In the genomic region with DNA sequence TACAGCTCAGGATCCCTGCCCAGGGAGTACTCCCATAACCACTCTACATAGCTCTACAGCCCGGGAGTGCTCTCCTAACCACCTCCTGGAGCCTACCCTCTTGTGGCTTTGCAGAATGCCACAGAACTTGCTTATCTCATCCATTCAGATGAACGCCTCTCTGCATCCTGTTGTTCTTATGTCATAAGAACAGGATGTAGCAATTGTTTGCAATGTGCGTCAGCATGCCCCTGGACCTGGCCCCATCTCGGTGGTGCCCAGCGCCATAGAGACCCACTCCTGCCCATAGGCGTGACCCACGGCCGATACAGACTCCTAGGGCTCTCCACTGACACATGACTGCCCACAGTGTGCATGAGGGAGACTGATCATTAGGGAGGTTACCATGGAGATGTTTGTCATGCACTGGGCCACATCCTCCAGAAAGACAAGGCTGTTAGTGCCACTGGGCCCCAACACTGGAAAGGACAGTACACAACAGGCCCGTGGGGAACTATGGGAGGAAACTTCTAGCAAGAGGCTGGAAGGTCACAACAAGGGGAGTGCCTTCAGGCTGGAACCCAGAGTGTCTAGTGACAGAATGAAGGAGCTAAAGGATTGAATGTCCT, we compare ENCODE assay signal across 9 mouse cellular contexts. TPM values are rescaled to one million over a fixed set of nuclear protein-coding genes. Genes with fewer than 3 reads are reported as not detected.
DNase-seq lines count a peak whose midpoint lies in the region; ATAC-seq lines count a peak whose summit lies in the region.
"Had no signal": no experiment of that assay in that cellular context is flagged by ENCODE, and none has a peak within 500 bp of the region (broad histone marks: within the 10 kb centered on the region; RNA-seq: fewer than 3 reads in every experiment).

No protein-coding gene starts in this region.

- H3K36me3 ChIP-seq in midbrain, embryonic 16.5 days (ENCODE audit: control insufficient read depth, insufficient read depth, low read length) = no peaks in the 10 kb centered on the region
- H3K36me3 ChIP-seq: neural tube, embryonic 12.5 days had no signal

- no peaks in the 10 kb centered on the region for H3K9me3 ChIP-seq in midbrain, embryonic 16.5 days (replicated peaks; ENCODE audit: control insufficient read depth, low read length, poor library complexity, severe bottlenecking)
- H3K9me3 ChIP-seq: neural tube, embryonic 12.5 days had no signal

- H3K4me1 ChIP-seq in midbrain, embryonic 16.5 days (ENCODE audit: control insufficient read depth, insufficient read depth, low read length) = no peaks in the 10 kb centered on the region

- no peak overlapping the region for H3K4me2 ChIP-seq in midbrain, embryonic 16.5 days (ENCODE audit: low read length)
- H3K4me2 ChIP-seq: neural tube, embryonic 12.5 days had no signal

- H3K9ac ChIP-seq in midbrain, embryonic 16.5 days (ENCODE audit: low read depth, low read length) = no peak overlapping the region
- H3K9ac ChIP-seq: neural tube, embryonic 12.5 days had no signal

- DNase-seq in thymus, postnatal 0 days (ENCODE audit: low spot score) = peak; percentile 53
- no peak for DNase-seq in thymus, adult 18-20 months
- DNase-seq in kidney, postnatal 14 days = peak; percentile 46
- DNase-seq in gastrocnemius, adult 18-20 months (ENCODE audit: low spot score) = no peak
- DNase-seq in left cerebral cortex, postnatal 25 days (ENCODE audit: low spot score in 2 of 2) = no peak
- no peak for DNase-seq in cerebellum, postnatal 25 days

- H3K4me3 ChIP-seq in midbrain, embryonic 16.5 days (ENCODE audit: low read depth, low read length) = no peak overlapping the region
- H3K4me3 ChIP-seq: neural tube, embryonic 12.5 days had no signal

- peak; percentile 76 for ATAC-seq in granulocyte monocyte progenitor cell, adult 5-6 weeks (replicated peaks; ENCODE audit: poor library complexity, severe bottlenecking)
- no peak for ATAC-seq in midbrain, embryonic 16.5 days

- H3K27ac ChIP-seq in midbrain, embryonic 16.5 days (ENCODE audit: low read length) = 0 out of 2 replicates have a peak overlapping the region, but pooled peaks have one; percentile 26
- H3K27ac ChIP-seq: neural tube, embryonic 12.5 days had no signal

- intact Hi-C loops in left cerebral cortex, postnatal 25 days (cut with DNase I) = no loop called here

- H3K27me3 ChIP-seq in midbrain, embryonic 16.5 days (ENCODE audit: control insufficient read depth, insufficient read depth, low read depth, low read length) = no peaks in the 10 kb centered on the region
- H3K27me3 ChIP-seq: neural tube, embryonic 12.5 days had no signal

- WGBS in midbrain, embryonic 16.5 days = 58% methylated on average over 9 of the region's 9 CpGs

RNA-seq across cellular contexts. Expression of a gene that starts 16.3 kb away (rescaled TPM):
- 0.27 and 0.39 TPM in 2 replicates for polyA plus RNA-seq in thymus, postnatal 0 days (2015; fragmentation: Nextera tagmentation; extraction: Ambion mirVana)
- total RNA-seq in granulocyte monocyte progenitor cell, adult 5-6 weeks (2014; fragmentation: Nextera tagmentation) = 1.3 TPM in 1 of 2 replicates, not detected in the other
- total RNA-seq in granulocyte monocyte progenitor cell, adult 5-6 weeks (2017) = not detected in 2 replicates
- not detected in 2 replicates for polyA plus RNA-seq in midbrain, embryonic 16.5 days (2015; fragmentation: Nextera tagmentation; extraction: Ambion mirVana)
- not detected for total RNA-seq in gastrocnemius, adult 18-20 months (2021)
- total RNA-seq in left cerebral cortex, postnatal 25 days (2021) = not detected
- polyA plus RNA-seq: neural tube, embryonic 12.5 days had no signal

RNA-seq across cellular contexts. Expression of a gene that starts 31.2 kb away (rescaled TPM):
- 0.16 and 0.26 TPM in 2 replicates for polyA plus RNA-seq in thymus, postnatal 0 days (2015; fragmentation: Nextera tagmentation; extraction: Ambion mirVana)
- total RNA-seq in granulocyte monocyte progenitor cell, adult 5-6 weeks (2014; fragmentation: Nextera tagmentation) = not detected in 2 replicates
- total RNA-seq in granulocyte monocyte progenitor cell, adult 5-6 weeks (2017) = not detected in 2 replicates
- not detected in 2 replicates for polyA plus RNA-seq in midbrain, embryonic 16.5 days (2015; fragmentation: Nextera tagmentation; extraction: Ambion mirVana)
- not detected for total RNA-seq in gastrocnemius, adult 18-20 months (2021)
- not detected for total RNA-seq in left cerebral cortex, postnatal 25 days (2021)
- polyA plus RNA-seq: neural tube, embryonic 12.5 days had no signal

RNA-seq across cellular contexts. Expression of a gene that starts 57.1 kb away (rescaled TPM):
- 14.3 and 16.5 TPM in 2 replicates for polyA plus RNA-seq in thymus, postnatal 0 days (2015; fragmentation: Nextera tagmentation; extraction: Ambion mirVana)
- 18.6 and 19.2 TPM in 2 replicates for total RNA-seq in granulocyte monocyte progenitor cell, adult 5-6 weeks (2014; fragmentation: Nextera tagmentation)
- total RNA-seq in granulocyte monocyte progenitor cell, adult 5-6 weeks (2017) = 4.2 and 22.6 TPM in 2 replicates
- polyA plus RNA-seq in midbrain, embryonic 16.5 days (2015; fragmentation: Nextera tagmentation; extraction: Ambion mirVana) = 176 and 188 TPM in 2 replicates
- total RNA-seq in gastrocnemius, adult 18-20 months (2021) = 10 to 100 TPM in 1 of 2 experiments, 1 to 10 TPM in 1; 8.8 to 10.5 TPM
- 100 to 1,000 TPM; 472 to 481 TPM for total RNA-seq in left cerebral cortex, postnatal 25 days (2021)

Comparison
In these comparisons a context has a peak if more than half of its experiments do, and no peak if none do; other contexts are left out.
1. DNase-seq: peak in thymus, postnatal 0 days (single experiment) and kidney, postnatal 14 days (single experiment); none in thymus, adult 18-20 months (0 of 2), gastrocnemius, adult 18-20 months (single experiment), left cerebral cortex, postnatal 25 days (0 of 2) and cerebellum, postnatal 25 days (0 of 2).
2. RNA of a gene that starts 57.1 kb away (total RNA-seq): 472 to 481 TPM in left cerebral cortex, postnatal 25 days; 4.2 to 22.6 TPM in granulocyte monocyte progenitor cell, adult 5-6 weeks and 8.8 to 10.5 TPM in gastrocnemius, adult 18-20 months; every median in the first group is over 10 times any median in the second.